In the genomic region with DNA sequence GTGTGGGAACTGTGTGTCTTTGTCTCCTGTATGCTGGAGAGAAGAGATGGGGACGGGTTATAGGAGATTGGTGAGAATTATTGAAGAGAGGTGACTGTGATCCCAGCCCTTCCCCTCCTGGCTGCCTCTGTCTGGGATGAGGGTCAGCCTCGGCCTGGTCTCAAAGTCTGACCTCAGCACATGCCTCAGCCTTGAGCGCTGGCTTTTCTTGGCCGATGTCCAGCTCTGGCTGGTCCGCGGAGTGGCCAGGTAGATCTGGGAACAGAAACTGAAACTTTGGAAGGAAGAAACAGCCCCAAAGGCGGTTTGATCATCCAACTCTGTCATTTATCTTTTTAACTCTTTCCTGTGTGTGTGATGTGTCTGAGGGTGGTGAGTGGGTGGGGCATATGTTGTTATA, we compare ENCODE assay signal across 13 mouse cellular contexts. TPM values are rescaled to one million over a fixed set of nuclear protein-coding genes. Genes with fewer than 3 reads are reported as not detected.
DNase-seq lines count a peak whose midpoint lies in the region; ATAC-seq and TF ChIP-seq lines count a peak whose summit lies in the region.
"Had no signal": no experiment of that assay in that cellular context is flagged by ENCODE, and none has a peak within 500 bp of the region (broad histone marks: within the 10 kb centered on the region; RNA-seq: fewer than 3 reads in every experiment).

No protein-coding gene starts in this region.

- peaks cover 13% of the 10 kb centered on the region; the same call in 1 of the 2 replicates for H3K4me1 ChIP-seq in kidney, adult 2 months (ENCODE audit: control insufficient read depth, insufficient read depth, low read length)
- H3K4me1 ChIP-seq in liver, embryonic 16.5 days (ENCODE audit: control insufficient read depth, low read depth, low read length), result no peaks in the 10 kb centered on the region; the same call in none of the 2 replicates
- peaks cover 24% of the 10 kb centered on the region for H3K4me1 ChIP-seq in heart, embryonic 12.5 days (replicated peaks)
- peaks cover 27% of the 10 kb centered on the region for H3K4me1 ChIP-seq in embryonic facial prominence, embryonic 10.5 days

- ATAC-seq in liver, embryonic 16.5 days (ENCODE audit: low read depth), result peak; percentile 56
- no peak for ATAC-seq in heart, embryonic 12.5 days (ENCODE audit: insufficient number of reproducible peaks, low FRiP score)

- peak; percentile 36 for DNase-seq in ovary, postnatal 36 days (ENCODE audit: low spot score)
- DNase-seq in ovary, adult 18-20 months (ENCODE audit: low spot score), result no peak
- DNase-seq in kidney, adult 2 months, result peak; percentile 86
- DNase-seq in spleen, postnatal 14 days (ENCODE audit: low spot score in 2 of 2), result no peak
- no peak for DNase-seq in embryonic facial prominence, embryonic 10.5 days (ENCODE audit: low spot score)
- DNase-seq: cerebellum, adult 9-10 months; layer of hippocampus, postnatal 36 days; thymus, adult 2 months had no signal

- H3K27me3 ChIP-seq in kidney, adult 2 months (replicated peaks; ENCODE audit: control insufficient read depth, insufficient read depth, low read length), result no peaks in the 10 kb centered on the region
- H3K27me3 ChIP-seq in liver, embryonic 16.5 days (ENCODE audit: control insufficient read depth, insufficient read depth, low read depth, low read length), result peaks cover 12% of the 10 kb centered on the region
- H3K27me3 ChIP-seq in heart, embryonic 12.5 days (replicated peaks), result peaks cover under 1% of the 10 kb centered on the region; the same call in 1 of the 2 replicates
- peaks cover 16% of the 10 kb centered on the region for H3K27me3 ChIP-seq in embryonic facial prominence, embryonic 10.5 days (replicated peaks; ENCODE audit: low read depth, poor library complexity, severe bottlenecking)
- H3K27me3 ChIP-seq: hindbrain, embryonic 12.5 days had no signal

- TF ChIP-seq CTCF in kidney, adult 2 months (conservative IDR thresholded peaks at IDR 0.05; ENCODE audit: insufficient read depth, insufficient read length, low read depth, low read length), result no peak

- no peak overlapping the region for H3K4me2 ChIP-seq in liver, embryonic 16.5 days (ENCODE audit: low read depth, low read length)
- H3K4me2 ChIP-seq in heart, embryonic 12.5 days, result no peak overlapping the region
- H3K4me2 ChIP-seq: hindbrain, embryonic 12.5 days had no signal

- 0 out of 2 replicates have a peak overlapping the region, but pooled peaks have one; percentile 21 for H3K27ac ChIP-seq in kidney, adult 2 months (ENCODE audit: insufficient read depth, low read depth, low read length)
- H3K27ac ChIP-seq in liver, embryonic 16.5 days (ENCODE audit: low read length), result peak overlapping the region; percentile 42; the same call in 1 of the 2 replicates
- H3K27ac ChIP-seq in heart, embryonic 12.5 days (ENCODE audit: poor library complexity, severe bottlenecking), result no peak overlapping the region
- no peak overlapping the region for H3K27ac ChIP-seq in embryonic facial prominence, embryonic 10.5 days (replicated peaks)
- H3K27ac ChIP-seq: hindbrain, embryonic 12.5 days; macrophage had no signal

- H3K9ac ChIP-seq in liver, embryonic 16.5 days (ENCODE audit: low read depth, low read length), result no peak overlapping the region
- H3K9ac ChIP-seq in heart, embryonic 12.5 days, result no peak overlapping the region
- H3K9ac ChIP-seq: hindbrain, embryonic 12.5 days had no signal

- TF ChIP-seq POLR2A in kidney, adult 2 months (IDR thresholded peaks at IDR 0.05; ENCODE audit: low read depth, low read length), result no peak

- H3K36me3 ChIP-seq in kidney, adult 2 months (ENCODE audit: control insufficient read depth, insufficient read depth, low read length), result no peaks in the 10 kb centered on the region
- no peaks in the 10 kb centered on the region for H3K36me3 ChIP-seq in liver, embryonic 16.5 days (ENCODE audit: control insufficient read depth, insufficient read depth)
- no peaks in the 10 kb centered on the region for H3K36me3 ChIP-seq in heart, embryonic 12.5 days
- 0 out of 2 replicates have a peak, but pooled peaks cover 4% of the 10 kb centered on the region for H3K36me3 ChIP-seq in embryonic facial prominence, embryonic 10.5 days (replicated peaks)
- H3K36me3 ChIP-seq: hindbrain, embryonic 12.5 days had no signal

- no peak overlapping the region for H3K4me3 ChIP-seq in kidney, adult 2 months (ENCODE audit: insufficient read depth, low read depth, low read length)
- no peak overlapping the region for H3K4me3 ChIP-seq in liver, embryonic 16.5 days (ENCODE audit: low read depth, low read length)
- no peak overlapping the region for H3K4me3 ChIP-seq in heart, embryonic 12.5 days
- no peak overlapping the region for H3K4me3 ChIP-seq in embryonic facial prominence, embryonic 10.5 days
- H3K4me3 ChIP-seq: hindbrain, embryonic 12.5 days; myocyte had no signal

- whole genome bisulfite sequencing in kidney, adult 2 months, result 16% methylated on average over 7 of the region's 7 CpGs
- 63% methylated on average over 7 of the region's 7 CpGs for WGBS in liver, embryonic 16.5 days (ENCODE audit: insufficient replicate concordance)
- 55% methylated on average over 7 of the region's 7 CpGs for WGBS in heart, embryonic 12.5 days
- WGBS in embryonic facial prominence, embryonic 10.5 days, result 86% methylated on average over 7 of the region's 7 CpGs

- no peaks in the 10 kb centered on the region for H3K9me3 ChIP-seq in liver, embryonic 16.5 days (replicated peaks; ENCODE audit: control insufficient read depth, low read length)
- no peaks in the 10 kb centered on the region for H3K9me3 ChIP-seq in heart, embryonic 12.5 days (replicated peaks)
- H3K9me3 ChIP-seq in embryonic facial prominence, embryonic 10.5 days, result no peaks in the 10 kb centered on the region
- H3K9me3 ChIP-seq: hindbrain, embryonic 12.5 days had no signal

RNA-seq across cellular contexts. Expression of a gene that starts 7.5 kb away (rescaled TPM):
- 5.7 and 7.0 TPM in 2 replicates for polyA plus RNA-seq in kidney, adult 2 months (2012; rRNA removed)
- 2.2 and 3.0 TPM in 2 replicates for polyA plus RNA-seq in liver, embryonic 16.5 days (2015; fragmentation: Nextera tagmentation; extraction: Ambion mirVana)
- 2.9 and 3.4 TPM in 2 replicates for polyA plus RNA-seq in heart, embryonic 12.5 days (2016; fragmentation: Nextera tagmentation; extraction: Ambion mirVana)
- 4.2 and 5.3 TPM in 2 replicates for polyA plus RNA-seq in embryonic facial prominence, embryonic 10.5 days (2016; fragmentation: Nextera tagmentation; extraction: Ambion mirVana)

RNA-seq across cellular contexts. Expression of a gene that starts 33.9 kb away (rescaled TPM):
- 29.9 and 50.8 TPM in 2 replicates for polyA plus RNA-seq in kidney, adult 2 months (2012; rRNA removed)
- 25.3 and 29.8 TPM in 2 replicates for polyA plus RNA-seq in liver, embryonic 16.5 days (2015; fragmentation: Nextera tagmentation; extraction: Ambion mirVana)
- polyA plus RNA-seq in heart, embryonic 12.5 days (2016; fragmentation: Nextera tagmentation; extraction: Ambion mirVana), result 56.9 and 57.6 TPM in 2 replicates
- polyA plus RNA-seq in embryonic facial prominence, embryonic 10.5 days (2016; fragmentation: Nextera tagmentation; extraction: Ambion mirVana), result 0.83 and 0.97 TPM in 2 replicates
- polyA plus RNA-seq: macrophage had no signal

RNA-seq across cellular contexts. Expression of a gene that starts 41.4 kb away (rescaled TPM):
- polyA plus RNA-seq in kidney, adult 2 months (2012; rRNA removed), result 2.1 and 2.2 TPM in 2 replicates
- 83.5 and 93.6 TPM in 2 replicates for polyA plus RNA-seq in liver, embryonic 16.5 days (2015; fragmentation: Nextera tagmentation; extraction: Ambion mirVana)
- 8.1 and 9.3 TPM in 2 replicates for polyA plus RNA-seq in heart, embryonic 12.5 days (2016; fragmentation: Nextera tagmentation; extraction: Ambion mirVana)
- 6.2 TPM in 2 replicates for polyA plus RNA-seq in embryonic facial prominence, embryonic 10.5 days (2016; fragmentation: Nextera tagmentation; extraction: Ambion mirVana)

Comparison
In these comparisons a context has a peak if more than half of its experiments do, and no peak if none do; other contexts are left out.
1. DNase-seq: peak in ovary, postnatal 36 days (single experiment) and kidney, adult 2 months (single experiment); none in ovary, adult 18-20 months (single experiment), spleen, postnatal 14 days (0 of 2) and embryonic facial prominence, embryonic 10.5 days (single experiment).
2. H3K27ac ChIP-seq: peak in kidney, adult 2 months (single experiment) and liver, embryonic 16.5 days (single experiment); none in heart, embryonic 12.5 days (single experiment) and embryonic facial prominence, embryonic 10.5 days (single experiment).
3. RNA of a gene that starts 33.9 kb away (polyA plus RNA-seq): 56.9 to 57.6 TPM in heart, embryonic 12.5 days, 29.9 to 50.8 TPM in kidney, adult 2 months and 25.3 to 29.8 TPM in liver, embryonic 16.5 days; 0.83 to 0.97 TPM in embryonic facial prominence, embryonic 10.5 days; every median in the first group is over 10 times any median in the second.